Mouse (Mus musculus) thymus, postnatal 14 days (tissue): ENCODE measurements at regions not wholly inside any gene's neighbourhood (a gene's known extent, or its start where the extent isn't known, plus 50 kb on each side); places are given as distances from the start of the nearest gene placed in this dataset.

Experiments used
- DNase-seq: peaks from one replicate; pipeline ENCODE4 v3.0.0; 2021

DNA sequence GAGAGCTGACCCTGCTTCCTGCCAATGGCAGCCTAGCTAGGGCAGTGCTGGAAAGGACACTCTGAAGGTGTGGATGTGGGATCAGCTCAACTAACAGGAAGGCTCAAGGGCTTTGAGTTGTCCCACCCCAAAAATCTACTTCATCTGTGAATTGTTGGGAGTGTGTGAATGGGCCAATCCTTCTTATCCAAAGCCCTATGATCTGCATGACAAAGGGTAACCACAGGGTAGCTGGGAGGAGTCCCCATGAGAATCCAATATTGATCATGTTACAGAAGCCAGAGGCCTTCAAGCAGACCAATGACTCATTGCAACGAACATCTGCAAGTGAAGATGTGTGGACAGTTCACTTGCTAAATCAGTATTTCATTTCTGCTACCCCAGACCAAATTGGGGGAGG, 51.1 kb upstream of the Adra1b start:
- DNase-seq: no peak

DNA sequence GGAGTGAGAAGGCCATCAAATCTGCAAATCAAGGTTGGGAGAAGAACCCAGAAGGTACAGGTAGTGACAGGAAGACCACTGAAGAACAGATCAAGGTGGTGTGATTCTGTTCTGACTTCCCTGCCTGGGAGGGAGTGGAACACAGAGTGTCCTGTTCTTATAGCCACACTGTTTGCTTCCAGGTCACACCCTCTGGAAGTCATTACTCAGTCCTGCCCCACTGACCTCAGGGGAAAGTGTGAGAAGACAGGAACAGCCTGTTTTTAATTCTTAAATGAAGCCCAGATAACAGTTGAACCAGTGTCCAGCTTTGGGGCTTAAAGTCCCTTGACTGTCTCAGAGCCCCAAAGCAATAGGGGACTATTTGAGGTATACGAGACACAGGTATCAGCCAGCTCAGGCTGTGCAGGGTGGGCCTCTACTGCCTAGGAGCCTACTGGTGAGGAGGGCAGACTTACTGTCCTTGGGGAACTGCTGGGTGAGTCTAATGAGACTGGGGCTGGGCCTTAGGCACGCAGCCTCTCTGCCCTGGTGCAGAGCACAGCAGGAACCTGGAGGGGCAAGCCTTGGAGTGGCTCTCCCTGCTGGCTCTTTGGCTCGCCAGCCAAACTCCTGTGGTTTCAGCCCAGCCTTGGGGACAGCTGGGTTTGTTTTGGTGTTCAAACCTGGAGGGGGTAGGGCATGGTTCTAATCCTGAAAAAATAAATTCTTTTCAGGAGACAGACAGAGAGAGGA, 57.4 kb upstream of the Adra1b start:
- DNase-seq: no peak

DNA sequence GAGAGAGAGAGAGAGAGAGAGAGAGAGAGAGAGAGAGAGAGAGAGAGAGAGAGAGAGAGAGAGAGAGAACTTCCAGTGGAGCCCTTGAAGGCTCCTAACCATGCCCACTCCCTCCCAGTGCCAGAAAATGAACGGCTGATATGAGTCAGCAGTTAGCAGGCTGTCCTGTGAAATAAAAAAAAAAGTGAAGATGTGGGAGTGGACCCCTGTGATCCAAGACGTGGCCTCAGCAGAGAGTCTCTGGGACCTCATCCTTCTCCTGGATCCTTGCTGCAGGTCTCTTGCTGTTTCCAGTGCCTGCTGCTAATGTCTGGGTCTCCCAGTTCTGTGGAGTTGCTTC, 57.9 kb upstream of the Adra1b start:
- no peak for DNase-seq

DNA sequence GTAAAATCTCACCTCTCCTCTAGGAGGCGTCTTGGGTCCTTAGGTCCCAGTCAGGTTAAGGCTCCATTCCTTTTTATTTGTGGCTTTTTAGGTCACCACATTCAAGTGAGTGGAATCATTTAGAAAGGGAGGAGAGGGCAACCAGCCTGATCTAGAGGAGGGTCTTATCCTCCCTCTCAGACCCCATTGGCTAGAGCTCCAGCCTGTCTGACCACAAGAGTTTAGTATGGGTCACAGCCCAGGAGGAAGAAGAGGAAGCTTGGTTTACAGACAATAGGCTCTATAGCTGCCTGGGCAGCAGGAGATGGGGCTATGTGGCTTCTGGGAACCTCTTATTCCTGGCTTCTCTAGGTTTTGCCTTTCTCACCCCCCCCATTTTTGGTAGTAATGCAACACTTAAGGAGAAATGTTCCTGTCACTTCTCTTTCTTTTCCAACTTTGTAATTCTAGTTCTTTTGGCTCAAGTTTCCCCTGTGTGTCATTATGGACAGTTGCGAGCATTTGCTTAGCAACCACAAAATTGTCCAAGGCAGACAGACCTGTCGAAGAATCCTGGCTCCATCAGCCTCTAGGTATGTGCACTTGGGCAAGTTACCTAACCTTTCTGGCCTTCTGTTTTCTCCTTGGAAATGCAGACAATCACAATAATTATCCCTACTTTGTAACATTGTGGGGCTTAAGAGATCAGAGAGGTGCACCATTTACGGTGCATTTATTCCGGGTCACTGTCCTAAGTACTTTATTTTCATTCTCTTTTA, 59.5 kb upstream of the Adra1b start:
- DNase-seq: no peak

DNA sequence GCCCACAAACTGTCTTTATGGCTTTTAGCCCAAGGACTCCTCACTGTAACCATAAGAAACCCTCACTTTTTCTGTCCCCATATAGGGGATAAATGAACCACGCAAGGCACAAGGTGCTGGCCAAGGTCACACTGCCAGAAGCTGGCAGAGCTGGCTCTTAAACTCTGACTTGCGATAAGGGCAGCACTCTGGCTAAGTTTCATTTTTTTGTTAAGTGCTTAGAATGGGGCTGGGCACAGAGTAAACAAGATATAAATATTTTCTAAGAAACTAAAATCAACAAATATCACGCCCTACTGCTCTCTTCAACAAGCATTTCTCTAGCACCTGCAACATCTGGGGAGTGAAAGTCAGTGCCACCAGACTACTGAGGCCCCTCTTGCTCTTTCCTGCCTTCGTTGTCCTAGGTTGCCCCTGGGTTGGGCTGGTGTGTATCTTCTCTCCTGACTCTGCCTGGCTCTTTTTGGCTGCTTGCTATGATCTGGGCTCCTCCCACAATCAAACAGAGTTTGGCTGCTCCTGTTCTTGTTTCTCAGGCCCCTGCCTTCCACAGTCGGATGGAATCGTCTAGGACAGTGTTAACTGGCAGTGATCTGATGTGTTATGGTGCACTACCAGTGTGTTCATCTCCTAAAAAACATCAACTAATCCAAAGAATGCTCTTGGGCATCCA, 60.5 kb upstream of the Adra1b start:
- DNase-seq: no peak

DNA sequence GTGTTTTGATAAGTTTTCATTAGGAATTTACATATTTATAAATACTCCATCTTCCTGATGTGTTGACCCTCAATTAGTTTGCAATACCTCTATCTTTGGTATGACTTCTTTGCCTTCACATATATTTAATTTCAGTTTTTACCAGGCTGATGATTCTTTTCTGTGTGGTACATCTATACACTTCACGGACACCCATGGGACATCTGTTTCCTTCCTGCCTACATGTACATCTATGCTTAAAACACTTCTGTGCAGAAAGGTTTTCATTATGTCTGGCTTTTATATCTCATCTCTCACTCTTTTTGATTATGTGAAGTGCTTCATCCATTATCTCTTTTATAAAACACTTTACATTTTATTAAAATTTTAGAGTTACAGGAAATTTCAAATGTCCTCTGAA, 66.8 kb upstream of the Adra1b start:
- no peak for DNase-seq

DNA sequence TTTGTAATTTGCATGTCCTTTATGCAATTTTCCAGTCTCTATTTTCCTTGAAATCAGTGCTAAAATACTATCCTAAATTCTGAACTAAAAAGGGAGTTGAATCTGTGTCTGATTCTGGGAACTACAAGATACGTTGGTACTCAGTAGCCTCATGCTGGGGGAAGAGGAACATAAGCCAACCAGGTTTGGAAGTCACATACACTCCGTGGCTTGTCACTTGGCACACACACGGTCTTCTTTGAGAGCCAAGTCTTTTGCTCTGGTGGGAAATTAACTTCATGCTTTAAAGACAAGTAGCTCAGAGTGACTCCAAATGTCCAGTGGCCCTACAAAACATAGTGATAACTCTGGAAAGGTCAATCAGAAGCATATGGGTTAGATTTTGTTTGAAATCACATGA, 70.9 kb upstream of the Adra1b start:
- DNase-seq: no peak

DNA sequence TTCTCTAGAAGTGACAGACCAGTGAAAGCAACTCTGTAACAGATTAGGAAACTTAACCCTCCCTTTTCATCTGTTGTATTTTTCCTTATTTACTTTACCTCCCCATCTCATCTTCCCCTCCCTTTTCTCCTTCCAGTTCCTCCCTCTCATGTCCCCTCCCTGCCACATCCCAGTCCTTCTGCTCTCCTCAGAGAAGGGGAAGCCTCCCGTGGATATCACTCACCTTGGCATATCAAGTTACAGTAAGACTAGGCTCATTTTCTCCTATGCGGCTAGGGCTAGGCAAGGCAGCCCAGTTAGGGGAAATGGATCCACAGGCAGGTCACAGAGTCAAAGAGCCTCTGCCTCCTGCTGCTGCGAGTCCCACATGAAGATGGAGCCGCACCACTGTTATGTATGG, 75.0 kb upstream of the Adra1b start:
- DNase-seq: no peak

DNA sequence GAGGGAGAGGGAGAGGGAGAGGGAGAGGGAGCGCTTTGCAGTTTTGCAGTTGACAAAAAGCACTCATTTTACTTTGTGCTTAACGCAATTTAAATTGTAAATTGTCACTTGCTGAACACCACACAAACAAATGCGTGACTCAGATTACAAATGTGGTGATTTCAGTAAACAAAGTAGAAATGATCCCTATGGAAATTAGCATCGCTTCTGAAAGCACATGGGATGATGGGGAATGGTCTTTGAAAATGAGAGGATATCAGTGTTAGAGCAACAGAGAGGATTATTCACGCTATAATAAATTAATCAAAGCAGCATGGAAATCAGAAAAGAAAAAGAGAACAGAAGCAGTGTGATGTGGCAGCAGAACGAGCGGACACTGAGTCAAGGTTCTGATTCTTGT, 78.4 kb upstream of the Adra1b start:
- no peak for DNase-seq

DNA sequence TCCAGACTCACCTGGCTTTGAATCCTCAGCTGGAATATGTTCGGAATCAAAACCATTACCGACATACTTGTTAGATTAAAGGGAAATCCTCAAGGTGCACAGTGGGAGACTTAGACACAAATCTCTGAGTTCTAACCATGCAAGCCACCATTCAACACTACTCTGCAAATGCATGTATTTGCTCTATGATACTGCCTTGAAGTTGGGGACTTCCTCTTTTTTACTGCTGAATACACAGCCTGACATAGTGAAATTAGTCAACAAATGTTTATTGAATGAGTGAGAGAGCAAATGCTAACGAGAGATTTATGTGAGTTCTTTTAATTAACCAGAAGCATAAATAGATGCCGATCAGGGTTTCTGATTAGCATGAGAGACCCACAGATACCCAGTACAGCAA, 79.4 kb upstream of the Adra1b start:
- no peak for DNase-seq

DNA sequence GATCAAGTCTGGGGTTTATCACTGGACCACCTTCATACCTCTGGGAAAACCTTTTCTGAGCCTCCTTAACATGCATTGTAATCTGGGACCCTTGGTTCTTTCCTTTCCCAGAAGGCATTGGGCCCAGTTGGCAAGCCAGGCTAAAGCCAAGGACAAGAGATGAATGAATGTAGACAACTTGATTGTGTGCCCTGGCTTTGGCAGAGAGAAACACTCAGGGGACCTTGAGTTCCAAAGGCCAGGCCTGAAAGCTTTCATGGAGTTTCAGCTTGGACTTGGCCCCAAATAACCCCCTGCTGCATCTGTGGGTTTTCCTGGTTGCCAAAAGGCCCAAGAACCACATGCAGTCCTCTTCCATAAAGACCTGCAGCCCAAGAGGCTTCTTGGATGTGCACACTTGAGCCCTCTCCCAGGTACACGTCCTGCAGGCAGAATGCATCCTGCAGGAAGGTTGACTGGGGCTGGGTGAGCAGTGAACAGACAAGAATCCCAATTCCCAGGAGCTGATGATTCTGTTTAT, 89.0 kb upstream of the Adra1b start:
- DNase-seq: no peak

DNA sequence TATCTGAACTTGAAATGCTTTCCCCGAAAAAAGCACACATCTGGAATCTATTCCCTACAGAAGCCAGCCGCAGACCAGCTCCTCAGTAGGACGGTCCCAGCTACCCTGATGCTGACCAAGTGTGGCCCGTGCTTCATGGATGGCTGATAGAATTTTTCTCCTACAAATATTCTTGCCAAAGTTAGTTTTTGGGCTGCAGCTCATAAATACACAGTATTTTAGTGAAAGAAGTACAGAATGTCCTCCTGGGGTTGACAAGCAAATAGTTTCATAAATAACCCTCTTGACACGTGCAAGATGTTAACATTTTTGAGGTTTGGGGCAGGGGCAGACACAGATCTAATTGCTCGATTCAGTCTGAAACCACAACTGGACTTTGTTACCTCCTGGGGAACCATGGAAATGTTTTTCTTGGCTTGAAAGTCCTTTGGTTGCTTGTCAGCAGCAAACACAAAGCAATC, 91.0 kb upstream of the Adra1b start:
- no peak for DNase-seq

DNA sequence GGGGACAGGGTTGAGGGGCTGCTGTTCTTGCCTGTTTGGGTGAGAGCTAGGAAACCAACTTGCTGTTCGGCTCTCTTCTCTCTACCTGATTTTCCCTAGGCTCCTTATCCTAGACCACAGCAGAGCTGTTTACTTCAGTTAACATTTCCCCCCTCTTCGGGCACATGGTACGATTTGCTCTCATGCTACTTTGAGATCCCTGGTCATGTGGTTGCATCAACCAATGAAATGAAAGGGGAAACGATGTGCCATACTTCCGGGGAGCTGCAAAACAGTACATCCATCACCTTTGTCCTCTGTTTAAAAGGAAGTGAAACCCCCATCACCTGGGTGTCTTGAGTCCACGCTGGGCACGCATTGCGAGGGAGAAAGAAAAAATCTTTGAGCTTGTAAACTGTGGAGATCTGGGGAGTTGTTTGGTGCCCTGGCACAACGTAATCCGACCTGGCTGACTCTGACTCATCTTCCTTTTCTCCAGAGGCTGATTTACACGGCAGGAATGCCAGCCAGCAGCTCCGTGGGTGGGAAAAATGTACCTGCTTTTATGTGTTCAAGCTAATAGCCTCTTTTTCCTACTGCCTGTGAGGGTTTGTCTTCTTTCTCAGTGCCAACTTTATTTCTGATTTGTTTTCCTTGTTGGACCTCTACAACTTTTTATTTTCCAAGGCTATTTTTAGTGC, 97.2 kb upstream of the Adra1b start:
- DNase-seq: no peak

DNA sequence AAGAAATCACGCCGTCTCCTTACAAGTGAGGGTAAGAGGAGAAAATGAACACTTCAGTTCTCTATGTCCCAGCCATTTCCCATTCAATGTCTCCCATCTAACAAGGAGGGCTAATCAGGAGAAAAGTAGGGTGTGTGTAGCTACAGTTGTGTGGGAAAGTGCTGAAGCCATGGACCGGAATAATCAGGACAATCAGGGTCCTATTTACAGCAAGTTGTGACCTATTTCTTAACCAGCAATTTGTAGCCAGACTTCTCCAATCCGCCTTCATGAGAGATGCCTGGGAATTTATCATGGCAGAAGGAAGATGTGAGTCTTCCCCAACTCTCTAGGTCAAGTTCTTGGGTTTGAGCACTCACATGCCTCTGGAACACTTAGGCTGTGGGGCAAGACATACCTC, 99.0 kb upstream of the Adra1b start:
- DNase-seq: no peak

DNA sequence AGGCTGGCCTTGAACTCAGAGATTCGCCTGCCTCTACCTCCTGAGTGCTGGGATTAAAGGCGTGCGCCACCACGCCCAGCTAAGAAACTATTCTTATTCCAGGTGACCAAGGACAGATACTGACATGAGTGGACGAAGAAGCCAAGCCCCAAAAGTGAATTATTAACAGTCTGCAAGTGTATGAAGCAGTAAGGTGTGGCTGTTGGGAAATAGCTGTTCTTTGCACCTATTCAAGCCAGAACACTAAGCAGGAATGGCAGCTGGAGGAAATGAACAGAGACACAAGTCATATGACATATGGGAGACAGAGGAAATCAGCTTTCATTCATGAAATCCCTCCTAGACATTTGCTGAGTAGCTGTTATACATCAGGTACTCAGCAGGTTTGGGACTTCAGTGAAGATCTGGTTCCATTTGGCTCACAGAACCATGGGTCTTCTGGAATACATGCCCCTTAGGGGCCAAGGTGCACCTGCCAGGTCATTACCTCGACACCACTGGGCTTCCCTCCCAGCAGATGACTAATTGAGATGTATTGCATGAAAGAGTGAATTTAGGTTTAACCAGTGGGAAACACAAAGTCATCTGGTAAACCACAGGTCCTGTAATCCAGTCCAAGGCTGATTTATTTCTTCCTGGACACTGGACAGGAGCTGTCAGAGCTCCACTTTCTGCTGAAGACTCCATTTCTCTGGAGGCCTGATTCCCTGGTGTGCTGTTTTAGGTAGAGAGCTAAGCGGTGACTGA, 101.0 kb upstream of the Adra1b start:
- no peak for DNase-seq

DNA sequence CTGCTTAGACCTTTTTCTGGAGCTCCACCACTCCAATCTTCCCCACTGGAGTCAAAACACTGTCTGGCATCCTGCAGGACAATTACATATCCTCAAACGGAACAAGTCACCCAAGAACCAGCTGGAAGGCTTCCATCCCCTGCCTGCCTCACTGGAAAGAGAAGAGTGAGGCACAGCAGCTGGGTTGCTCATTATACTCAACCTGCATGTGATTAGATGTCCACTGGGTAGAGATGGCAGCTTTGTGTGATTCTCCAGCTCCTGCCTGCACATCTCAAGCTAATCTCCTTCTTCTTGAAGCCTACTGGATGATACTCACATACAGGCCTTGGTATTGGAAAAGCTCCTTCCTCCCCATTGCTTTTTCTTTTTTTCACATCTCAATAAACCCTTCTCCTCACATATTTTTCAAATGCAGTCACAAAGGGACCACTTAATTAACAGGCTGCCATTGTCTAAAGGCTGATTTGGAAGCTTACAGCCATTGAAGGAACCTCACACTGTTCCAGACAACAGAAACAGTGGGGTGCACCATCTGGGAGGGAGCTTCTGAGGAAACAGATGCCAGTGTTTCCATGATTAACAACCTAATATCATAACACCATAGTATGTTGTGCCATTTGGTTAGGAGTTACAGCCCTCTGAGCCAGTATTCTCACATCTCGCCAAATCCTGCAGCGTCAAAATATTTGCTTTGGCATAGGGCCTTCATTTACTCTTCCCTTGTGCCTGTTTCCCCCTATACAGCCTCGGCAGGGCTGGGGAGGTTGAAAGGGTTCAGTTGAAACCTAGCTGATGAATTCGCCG, 101.9 kb upstream of the Adra1b start:
- no peak for DNase-seq

DNA sequence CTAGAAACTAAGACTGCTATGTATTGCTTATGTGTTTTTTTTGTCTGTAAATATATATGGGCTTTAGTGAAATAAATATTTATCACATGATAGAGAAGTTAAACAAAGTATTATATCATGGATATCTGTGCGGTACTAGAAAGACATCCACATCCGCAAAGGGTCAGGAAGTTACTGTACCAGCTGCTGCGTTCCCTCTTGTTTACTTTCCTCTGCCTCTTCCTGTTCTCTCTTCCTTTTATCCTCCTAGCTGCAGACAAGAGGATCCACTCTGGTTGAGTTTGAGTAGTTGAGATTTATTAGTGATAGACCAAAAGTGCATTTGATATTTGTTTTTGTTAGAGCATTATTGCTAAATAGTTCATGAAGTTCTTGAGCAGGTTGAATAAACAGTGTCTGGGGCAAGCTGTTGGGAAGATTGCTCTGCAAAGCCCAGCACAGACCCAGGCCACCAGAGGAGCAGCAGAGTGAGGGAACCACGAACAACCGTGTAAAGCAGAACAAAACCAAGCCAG, 106.6 kb upstream of the Adra1b start:
- no peak for DNase-seq

DNA sequence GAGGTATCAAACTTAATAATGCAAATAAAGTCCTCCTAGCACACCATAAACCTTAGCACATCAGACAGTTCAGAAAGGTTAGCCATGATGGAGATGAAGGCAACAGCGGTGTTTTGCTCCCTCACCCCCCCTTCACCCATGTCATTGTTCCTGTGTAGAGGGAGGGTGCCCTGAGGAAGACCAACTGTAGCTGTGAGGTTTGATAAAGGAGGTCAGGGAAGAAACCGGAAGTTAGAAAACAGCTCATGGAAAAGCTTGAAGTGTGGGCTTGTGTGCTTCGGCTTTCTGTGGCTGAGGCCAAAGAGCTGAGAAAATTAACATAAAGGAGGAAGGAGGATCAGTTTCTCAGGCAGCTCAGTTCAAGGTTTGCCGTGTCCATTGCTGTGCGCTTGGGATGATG, 111.3 kb upstream of the Adra1b start:
- DNase-seq: no peak

DNA sequence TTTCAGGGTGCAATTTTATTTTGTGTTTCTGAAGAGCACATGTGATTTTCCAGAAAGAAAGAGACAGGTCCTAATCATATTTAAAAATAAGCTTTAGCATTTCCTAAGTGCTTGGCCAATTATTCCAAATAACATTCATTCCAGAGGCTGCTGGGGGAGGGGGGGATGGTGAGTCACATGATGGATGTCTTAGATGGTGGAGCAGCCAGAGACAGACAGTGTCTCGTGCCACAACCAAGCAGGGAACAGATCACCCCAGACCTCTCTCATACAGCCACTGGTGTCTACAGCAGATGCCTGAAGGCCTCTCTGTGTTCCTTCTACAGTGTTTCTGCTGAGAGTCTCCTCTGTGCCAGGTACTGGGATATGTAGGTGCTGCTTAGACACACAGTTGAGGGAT, 112.8 kb upstream of the Adra1b start:
- DNase-seq: no peak

DNA sequence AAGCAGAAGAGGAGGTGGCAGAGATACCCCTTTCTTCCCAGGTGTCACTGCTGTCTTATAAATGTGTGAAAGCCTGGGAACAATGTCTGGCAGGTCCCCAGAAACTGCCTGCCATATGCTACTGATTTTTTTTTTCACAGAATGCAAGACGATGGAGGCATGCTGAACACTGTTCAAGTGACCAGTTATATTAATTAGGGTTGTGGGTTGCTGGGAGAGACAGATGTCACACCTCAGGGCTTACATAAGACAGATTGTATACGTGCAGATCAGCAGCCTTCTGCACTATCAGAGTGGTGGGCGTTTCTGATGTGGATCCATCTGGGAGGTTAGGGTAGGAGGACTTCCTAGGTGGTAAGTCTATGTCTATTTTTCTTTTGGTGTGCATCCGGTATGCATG, 120.6 kb upstream of the Adra1b start:
- no peak for DNase-seq

DNA sequence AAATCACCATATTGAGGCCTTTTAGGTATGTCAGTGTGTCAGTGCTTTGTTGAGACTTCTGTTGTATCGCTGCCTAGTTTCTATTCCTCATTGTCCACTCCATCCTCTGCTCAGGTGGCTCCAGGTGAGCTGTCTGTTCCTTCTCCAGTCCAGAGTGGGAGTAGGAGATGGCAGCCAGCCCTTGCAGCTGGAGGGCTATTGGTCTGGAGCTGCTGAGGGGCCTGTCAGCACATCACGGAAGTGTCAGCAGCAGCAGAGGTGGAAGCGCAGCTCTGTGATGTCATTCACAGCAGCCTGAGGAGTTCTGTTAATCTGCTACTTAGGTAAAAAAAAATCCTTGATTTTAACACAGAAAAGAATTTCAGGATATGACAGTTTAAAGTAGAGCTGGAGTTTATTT, 126.0 kb upstream of the Adra1b start:
- no peak for DNase-seq

DNA sequence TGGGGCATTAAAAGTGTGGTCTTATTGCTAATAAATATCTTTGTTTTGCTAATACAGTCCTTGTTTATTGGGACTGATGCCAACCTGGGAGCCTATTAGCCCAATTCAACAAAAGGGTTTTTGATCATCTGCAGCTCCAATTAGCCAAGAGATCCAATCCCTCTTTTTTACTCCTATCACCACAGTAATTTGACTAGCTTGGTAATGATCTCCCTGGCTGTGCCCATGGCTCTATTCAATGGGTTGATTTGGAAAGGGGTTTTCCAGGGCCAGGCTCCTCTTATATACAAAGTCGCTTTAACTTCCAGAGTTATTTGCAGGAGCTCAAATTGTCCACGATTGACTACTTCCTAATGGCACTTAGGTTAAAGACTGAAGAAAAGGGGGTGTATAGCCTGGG, 145.1 kb upstream of the Adra1b start:
- DNase-seq: no peak
